Mouse (Mus musculus): ENCODE results near the gene Cog4.
A peak's percentile ranks its signal among the peaks of the same experiment; 100 is the strongest.

Cog4 gene

GRCm38 (mm10) chr8:110846405-110847170, at the start of gene Cog4, which contains the start of gene Sf3b3:
Cog4 (plus strand) TSS chr8:110846600.
Sf3b3 (minus strand) TSS chr8:110846787.
- peak; percentile 62 for DNase-seq (ENCODE audit: extremely low read depth, low read depth)

GRCm38 (mm10) chr8:110797086-110797485, 49.3 kb upstream of the Cog4 start:
- no peak for DNase-seq (ENCODE audit: extremely low read depth, low read depth)

GRCm38 (mm10) chr8:110802988-110803387, 43.4 kb upstream of the Cog4 start:
- DNase-seq (ENCODE audit: extremely low read depth, low read depth): no peak

- DNase-seq (ENCODE audit: extremely low read depth, low read depth): no peak
Measured at GRCm38 (mm10) chr8:110803856-110804255, 42.5 kb upstream of the Cog4 start.

GRCm38 (mm10) chr8:110804825-110805514, 41.4 kb upstream of the Cog4 start:
- DNase-seq (ENCODE audit: extremely low read depth, low read depth): no peak

- DNase-seq (ENCODE audit: extremely low read depth, low read depth): no peak
Measured at GRCm38 (mm10) chr8:110805669-110806068, 40.7 kb upstream of the Cog4 start, which contains the start of gene Il34. Il34 (minus strand) TSS chr8:110805924.

- no peak for DNase-seq (ENCODE audit: extremely low read depth, low read depth)
Measured at GRCm38 (mm10) chr8:110806146-110806545, 40.3 kb upstream of the Cog4 start.

- no peak for DNase-seq (ENCODE audit: extremely low read depth, low read depth)
Measured at GRCm38 (mm10) chr8:110808495-110809472, 37.6 kb upstream of the Cog4 start.

- no peak for DNase-seq (ENCODE audit: extremely low read depth, low read depth)
Measured at GRCm38 (mm10) chr8:110809831-110810230, 36.6 kb upstream of the Cog4 start.

GRCm38 (mm10) chr8:110810481-110811065, 35.8 kb upstream of the Cog4 start:
- DNase-seq (ENCODE audit: extremely low read depth, low read depth): no peak

GRCm38 (mm10) chr8:110811116-110811515, 35.3 kb upstream of the Cog4 start:
- DNase-seq (ENCODE audit: extremely low read depth, low read depth): no peak

GRCm38 (mm10) chr8:110811793-110812192, 34.6 kb upstream of the Cog4 start:
- no peak for DNase-seq (ENCODE audit: extremely low read depth, low read depth)

GRCm38 (mm10) chr8:110812349-110813080, 33.9 kb upstream of the Cog4 start:
- peak; percentile 77 for DNase-seq (ENCODE audit: extremely low read depth, low read depth)

GRCm38 (mm10) chr8:110813081-110813812, 33.2 kb upstream of the Cog4 start:
- no peak for DNase-seq (ENCODE audit: extremely low read depth, low read depth)

GRCm38 (mm10) chr8:110815308-110815707, 31.1 kb upstream of the Cog4 start:
- no peak for DNase-seq (ENCODE audit: extremely low read depth, low read depth)

- no peak for DNase-seq (ENCODE audit: extremely low read depth, low read depth)
Measured at GRCm38 (mm10) chr8:110816990-110817389, 29.4 kb upstream of the Cog4 start.

GRCm38 (mm10) chr8:110818593-110818992, 27.8 kb upstream of the Cog4 start:
- no peak for DNase-seq (ENCODE audit: extremely low read depth, low read depth)

GRCm38 (mm10) chr8:110820257-110820656, 26.1 kb upstream of the Cog4 start:
- no peak for DNase-seq (ENCODE audit: extremely low read depth, low read depth)

GRCm38 (mm10) chr8:110821960-110822359, 24.4 kb upstream of the Cog4 start:
- no peak for DNase-seq (ENCODE audit: extremely low read depth, low read depth)

- no peak for DNase-seq (ENCODE audit: extremely low read depth, low read depth)
Measured at GRCm38 (mm10) chr8:110824861-110825260, 21.5 kb upstream of the Cog4 start.
